Mouse (Mus musculus): ENCODE results near the gene Nptx1.

- TF ChIP-seq CTCF (IDR thresholded peaks at IDR 0.05; ENCODE audit: control insufficient read depth, insufficient read depth, low read length) (peak; percentile 97), POLR2A (IDR thresholded peaks at IDR 0.05; ENCODE audit: borderline replicate concordance, control insufficient read depth, low read depth, low read length) (no peak)
Measured at GRCm38 (mm10) chr11:119503675-119504074, 43.9 kb downstream of the Nptx1 start.
